12 mouse cellular contexts compared by ENCODE assay signal in genomic region chrX:36980563-36981187, GRCm38 (mm10). TPM values are rescaled to one million over a fixed set of nuclear protein-coding genes. Genes with fewer than 3 reads are reported as not detected.
DNase-seq lines count a peak whose midpoint lies in the region; ATAC-seq lines count a peak whose summit lies in the region.
"Had no signal": no experiment of that assay in that cellular context is flagged by ENCODE, and none has a peak within 500 bp of the region (broad histone marks: within the 10 kb centered on the region; RNA-seq: fewer than 3 reads in every experiment).

No protein-coding gene starts in this region.

- DNase-seq in spleen, adult 18-20 months = peak; percentile 48 to 49
- no peak for DNase-seq in spleen, postnatal 14 days (ENCODE audit: low spot score in 2 of 2)
- DNase-seq in induced T-regulatory cell, adult 2 months (ENCODE audit: low read depth) = peak; percentile 90
- DNase-seq in splenic B cell, adult 2 months (ENCODE audit: low read depth, low spot score) = peak; percentile 80
- no peak for DNase-seq in c-Kit-positive CD71-positive TER-119-positive erythroid progenitor cells, embryonic 14.5 days (ENCODE audit: low spot score)
- DNase-seq in left cerebral cortex, postnatal 4 days = no peak
- DNase-seq: cerebellum, adult 9-11 months; kidney, adult 8-10 months had no signal

- no peaks in the 10 kb centered on the region for H3K27me3 ChIP-seq in splenic B cell, adult 2 months (ENCODE audit: control insufficient read depth, insufficient read depth, low read length, poor library complexity, severe bottlenecking)
- H3K27me3 ChIP-seq: hindbrain, embryonic 12.5 days; midbrain, embryonic 15.5 days had no signal

- intact Hi-C loops in left cerebral cortex, postnatal 4 days (cut with DNase I) = no loop called here

- H3K36me3 ChIP-seq in splenic B cell, adult 2 months (ENCODE audit: control insufficient read depth, insufficient read depth, low read length, poor library complexity, severe bottlenecking) = no peaks in the 10 kb centered on the region
- H3K36me3 ChIP-seq: hindbrain, embryonic 12.5 days; midbrain, embryonic 15.5 days had no signal

- no peak; the same call in 1 of the 2 replicates for ATAC-seq in megakaryocyte-erythroid progenitor cell, adult 5-6 weeks (replicated peaks; ENCODE audit: low FRiP score, low TSS enrichment, poor library complexity, severe bottlenecking)
- ATAC-seq: lung, postnatal 0 days; midbrain, embryonic 15.5 days had no signal

RNA-seq across cellular contexts. Expression of gene Sept6, which starts 10.9 kb away (rescaled TPM):
- 15.5 TPM in 2 replicates for total RNA-seq in megakaryocyte-erythroid progenitor cell, adult 5-6 weeks (2014; fragmentation: Nextera tagmentation)
- total RNA-seq in megakaryocyte-erythroid progenitor cell, adult 5-6 weeks (2017) = 19.9 and 27.3 TPM in 2 replicates
- total RNA-seq in left cerebral cortex, postnatal 4 days (2021) = 10 to 100 TPM; 91.6 to 96.5 TPM

Comparison
In these comparisons a context has a peak if more than half of its experiments do, and no peak if none do; other contexts are left out.
1. DNase-seq: peak in spleen, adult 18-20 months (2 of 2), induced T-regulatory cell, adult 2 months (single experiment) and splenic B cell, adult 2 months (single experiment); none in spleen, postnatal 14 days (0 of 2), c-Kit-positive CD71-positive TER-119-positive erythroid progenitor cells, embryonic 14.5 days (single experiment) and left cerebral cortex, postnatal 4 days (single experiment).